In genomic region chr12:13939494-13939893, GRCm38 (mm10) we compare ENCODE assay signal across 28 mouse cellular contexts.
DNase-seq lines count a peak whose midpoint lies in the region; ATAC-seq lines count a peak whose summit lies in the region.
"Had no signal": no experiment of that assay in that cellular context is flagged by ENCODE, and none has a peak within 500 bp of the region (broad histone marks: within the 10 kb centered on the region; RNA-seq: fewer than 3 reads in every experiment).

No protein-coding gene starts in this region.

- no peaks in the 10 kb centered on the region for H3K9me3 ChIP-seq in forebrain, embryonic 15.5 days
- H3K9me3 ChIP-seq: embryonic facial prominence, embryonic 13.5 days; heart, embryonic 12.5 days; hindbrain, embryonic 10.5 days; limb, embryonic 13.5 days; liver, embryonic 12.5 days; midbrain, embryonic 13.5 days had no signal

- DNase-seq in left cerebral cortex, adult 18-20 months (ENCODE audit: low spot score in 2 of 2): peak; percentile 71 to 85
- DNase-seq in left cerebral cortex, postnatal 10 days (ENCODE audit: extremely low spot score in 1 of 2, low spot score in 2 of 2): no peak
- DNase-seq in frontal cortex, postnatal 25 days (ENCODE audit: low spot score in 2 of 2): peak; percentile 6 to 25
- peak; percentile 19 to 96 for DNase-seq in left cerebral cortex, postnatal 25 days (ENCODE audit: low spot score in 2 of 2)
- peak; percentile 86 for DNase-seq in telencephalon, adult 2 months (ENCODE audit: low read depth, low spot score)
- DNase-seq in cerebellum, postnatal 25 days: no peak
- no peak for DNase-seq in embryo, embryonic 9.5 days (ENCODE audit: extremely low spot score)
- DNase-seq: adrenal gland, postnatal 25 days; cerebellum, adult 18-20 months; cerebellum, postnatal 14 days; heart, adult 11 months; heart, postnatal 10 days; kidney, postnatal 36 days; lung, adult 18-20 months; lung, postnatal 14 days; thymus, adult 2 months; thymus, postnatal 4 days had no signal

- no peak overlapping the region for H3K27ac ChIP-seq in forebrain, embryonic 15.5 days (replicated peaks)
- H3K27ac ChIP-seq: embryonic facial prominence, embryonic 13.5 days; hindbrain, embryonic 10.5 days; hindbrain, postnatal 0 days; limb, embryonic 13.5 days; liver, embryonic 12.5 days; midbrain, embryonic 13.5 days had no signal

- no peak for ATAC-seq in forebrain, embryonic 15.5 days (replicated peaks)
- ATAC-seq: forebrain, embryonic 14.5 days; hindbrain, postnatal 0 days; intestine, postnatal 0 days; liver, embryonic 12.5 days; midbrain, embryonic 13.5 days had no signal

- intact Hi-C loops in left cerebral cortex, postnatal 10 days (cut with DNase I): no loop called here
- intact Hi-C loops in left cerebral cortex, postnatal 25 days (cut with DNase I): loop anchor here (1.0 to 2.0 kb wide), 3 partner anchors 78 to 341 kb away; no protein-coding TSS in a partner anchor

- WGBS in forebrain, embryonic 15.5 days: 93% methylated on average over 4 of the region's 4 CpGs

- H3K27me3 ChIP-seq in forebrain, embryonic 15.5 days: no peaks in the 10 kb centered on the region
- H3K27me3 ChIP-seq: embryonic facial prominence, embryonic 13.5 days; heart, embryonic 12.5 days; limb, embryonic 13.5 days; liver, embryonic 12.5 days; midbrain, embryonic 13.5 days had no signal

- no peak overlapping the region for H3K4me3 ChIP-seq in forebrain, embryonic 15.5 days
- H3K4me3 ChIP-seq: embryonic facial prominence, embryonic 13.5 days; erythroblast, embryonic 14.5 days; heart, embryonic 12.5 days; hindbrain, embryonic 10.5 days; limb, embryonic 13.5 days; liver, embryonic 12.5 days; midbrain, embryonic 13.5 days had no signal

- no peak overlapping the region for H3K9ac ChIP-seq in forebrain, embryonic 15.5 days (replicated peaks)
- H3K9ac ChIP-seq: embryonic facial prominence, embryonic 13.5 days; heart, embryonic 12.5 days; limb, embryonic 13.5 days; liver, embryonic 12.5 days; midbrain, embryonic 13.5 days had no signal

- H3K4me1 ChIP-seq in forebrain, embryonic 15.5 days: no peaks in the 10 kb centered on the region
- H3K4me1 ChIP-seq: embryonic facial prominence, embryonic 13.5 days; heart, embryonic 12.5 days; hindbrain, embryonic 10.5 days; limb, embryonic 13.5 days; liver, embryonic 12.5 days; midbrain, embryonic 13.5 days had no signal

- H3K4me2 ChIP-seq in forebrain, embryonic 15.5 days (replicated peaks): no peak overlapping the region
- H3K4me2 ChIP-seq: embryonic facial prominence, embryonic 13.5 days; heart, embryonic 12.5 days; limb, embryonic 13.5 days; liver, embryonic 12.5 days; midbrain, embryonic 13.5 days had no signal

- H3K36me3 ChIP-seq in forebrain, embryonic 15.5 days: no peaks in the 10 kb centered on the region
- H3K36me3 ChIP-seq: embryonic facial prominence, embryonic 13.5 days; heart, embryonic 12.5 days; hindbrain, embryonic 10.5 days; limb, embryonic 13.5 days; liver, embryonic 12.5 days; midbrain, embryonic 13.5 days had no signal

Comparison
In these comparisons a context has a peak if more than half of its experiments do, and no peak if none do; other contexts are left out.
1. DNase-seq: peak in left cerebral cortex, adult 18-20 months (2 of 2), frontal cortex, postnatal 25 days (2 of 2), left cerebral cortex, postnatal 25 days (2 of 2) and telencephalon, adult 2 months (single experiment); none in left cerebral cortex, postnatal 10 days (0 of 2), cerebellum, postnatal 25 days (0 of 2) and embryo, embryonic 9.5 days (single experiment).